Mouse (Mus musculus) urinary bladder, postnatal 25 days (tissue): ENCODE data around the gene Cfl2.
A peak's percentile ranks its signal among the peaks of the same experiment; 100 is the strongest.

Experiments
- DNase-seq: peaks from one replicate; pipeline ENCODE4 v3.0.0; 2022; ENCODE audit warnings: low spot score

Cfl2 gene

DNA sequence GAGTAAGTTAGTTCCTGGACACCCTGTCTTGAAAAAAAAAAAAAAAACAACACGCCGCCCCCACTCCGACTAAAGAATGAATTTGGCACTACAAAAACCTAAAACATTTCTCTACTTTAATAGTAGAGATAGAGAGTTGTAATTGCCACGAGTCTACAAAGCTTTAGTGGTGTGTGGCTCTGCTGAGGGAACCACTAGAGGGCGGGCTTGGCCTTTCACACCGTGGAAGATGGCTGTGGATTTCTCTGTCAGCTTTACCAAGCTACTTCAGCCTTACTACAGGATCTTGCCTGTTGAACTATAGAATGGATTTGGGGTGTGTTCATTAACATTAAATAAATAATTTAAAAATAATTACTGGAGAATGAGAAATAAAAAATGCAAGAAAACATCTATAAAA lies 32.1 kb downstream of the Cfl2 start:
- DNase-seq = peak; percentile 75

- DNase-seq = no peak
Observed at GRCm38 (mm10) chr12:54829876-54830275, 32.8 kb downstream of the Cfl2 start.

DNA sequence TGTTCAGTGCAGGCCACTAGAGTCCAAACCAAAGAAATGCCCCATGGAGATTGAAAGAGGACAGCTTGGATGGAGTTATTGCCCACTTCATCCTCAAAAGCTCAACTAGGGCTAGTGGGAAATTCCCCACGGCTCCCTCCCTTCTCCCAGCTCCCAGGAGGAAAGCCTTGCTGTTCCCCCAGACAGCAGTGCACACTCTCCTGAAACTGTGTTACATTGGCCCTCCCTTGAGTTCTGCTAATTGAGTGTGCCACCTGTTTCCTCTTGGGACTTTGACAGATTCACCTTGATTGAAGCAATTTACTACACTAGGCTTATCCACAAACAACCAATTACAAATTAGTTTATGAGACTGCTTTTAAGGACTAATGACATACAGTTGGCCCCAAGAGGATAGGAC lies 34.6 kb downstream of the Cfl2 start:
- DNase-seq = no peak

DNA sequence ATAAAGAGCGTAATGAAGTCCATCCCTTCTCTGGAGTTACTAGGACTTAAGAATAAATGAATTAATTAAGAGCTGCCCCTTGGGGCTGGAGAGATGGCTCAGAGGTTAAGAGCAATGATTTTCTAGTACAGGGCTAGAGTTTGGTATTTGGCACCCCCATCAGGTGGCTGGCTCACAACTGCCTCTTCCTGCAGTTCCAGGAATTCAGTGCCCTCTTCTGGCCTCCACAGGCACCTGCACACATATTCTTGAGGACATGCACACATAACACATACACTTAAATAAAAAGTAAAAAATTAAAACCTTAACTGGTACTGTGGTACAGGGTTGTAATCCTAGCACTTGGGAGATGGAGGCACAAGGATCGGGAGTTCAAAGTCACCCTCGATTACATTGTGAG lies 37.5 kb downstream of the Cfl2 start:
- no peak for DNase-seq

DNA sequence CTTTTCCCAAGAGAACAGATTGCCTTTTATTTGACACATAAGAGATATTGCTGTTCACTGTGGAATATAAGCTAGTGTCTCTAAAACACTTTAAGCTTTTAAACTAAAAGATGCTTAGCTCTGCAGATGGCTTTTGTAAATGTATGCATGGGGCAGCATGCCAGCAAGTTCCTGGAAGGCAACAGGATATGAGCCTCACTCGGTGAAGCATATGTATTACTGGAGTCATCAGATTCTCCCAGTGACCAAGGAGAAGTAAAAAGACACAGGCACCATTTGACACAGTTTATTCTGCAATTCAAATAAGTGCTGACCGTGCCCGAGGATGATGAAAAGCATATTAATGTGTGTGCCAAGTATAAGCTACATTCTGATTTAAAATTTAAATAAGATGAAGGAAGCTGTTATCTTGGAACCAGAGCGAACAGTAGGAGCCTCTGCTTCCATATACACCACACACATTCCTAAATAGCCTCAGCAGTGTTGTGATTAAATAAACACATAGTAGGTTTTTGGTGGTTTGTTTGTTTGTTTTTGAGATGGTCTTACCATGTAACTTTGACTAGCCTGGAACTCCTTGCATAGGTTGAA lies 39.7 kb downstream of the Cfl2 start:
- DNase-seq = no peak

DNA sequence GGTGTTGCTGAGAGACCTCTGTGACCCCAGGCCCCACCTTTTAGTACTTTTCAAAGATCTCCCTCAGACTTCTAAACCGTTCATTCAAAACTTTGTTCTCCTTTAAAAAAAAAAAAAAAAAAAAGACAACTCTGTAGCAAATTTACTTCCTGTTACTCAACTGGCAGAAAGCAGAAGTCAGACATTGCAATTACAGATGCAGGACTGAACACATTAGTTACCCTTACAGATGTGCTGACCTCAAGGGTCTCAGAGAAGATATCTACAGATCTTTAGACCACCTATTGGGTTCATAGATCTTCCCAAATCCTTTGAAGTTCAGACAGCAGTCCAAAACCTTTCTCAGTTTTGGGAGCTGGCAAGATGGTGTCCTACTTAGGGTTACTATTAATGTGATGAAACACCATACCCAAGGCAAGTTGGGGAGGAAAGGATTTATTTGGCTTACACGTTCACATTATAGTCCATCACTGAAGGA lies 42.0 kb downstream of the Cfl2 start:
- DNase-seq = no peak

GRCm38 (mm10) chr12:54819181-54819935 lies 43.3 kb downstream of the Cfl2 start:
- no peak for DNase-seq

DNA sequence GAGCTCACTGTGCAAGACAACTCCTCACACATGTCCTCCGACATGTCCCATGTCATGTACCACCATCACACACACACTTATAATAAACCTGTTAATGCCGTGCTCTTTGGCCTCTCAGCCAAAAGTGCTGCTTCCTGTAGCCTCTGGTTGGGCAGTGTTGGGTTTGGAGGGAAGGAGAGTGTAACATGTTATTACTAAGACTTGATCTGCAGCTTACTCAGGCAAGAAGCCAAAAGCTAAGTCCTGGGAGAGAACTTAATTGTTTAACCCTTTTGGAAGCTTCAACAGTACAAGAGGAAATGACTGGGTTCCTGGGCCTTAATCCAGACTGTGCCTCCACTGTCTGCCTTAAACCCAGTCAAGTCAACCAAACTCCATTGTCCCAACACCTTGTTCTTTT lies 52.5 kb downstream of the Cfl2 start:
- no peak for DNase-seq
